Mouse (Mus musculus) urinary bladder, postnatal 36 days (tissue): ENCODE results near the gene Meis1.

Experiments
- DNase-seq, 2 experiments: peaks; one replicate each; pipeline ENCODE4 v3.0.0; 2022; ENCODE audit warnings: low spot score in 2 of 2, mixed read lengths in 1 of 2

Meis1 gene

GRCm38 (mm10) chr11:18876886-18877625 lies 141.7 kb downstream of the Meis1 start:
- peak; percentile 50 to 51 for DNase-seq

- DNase-seq: peak; percentile 28 to 42
These were observed 142.6 kb downstream of the Meis1 start for GRCm38 (mm10) chr11:18875911-18876885.

- peak in 1 of 2 experiments; percentile 17 for DNase-seq
These were observed 143.5 kb downstream of the Meis1 start for GRCm38 (mm10) chr11:18875001-18875902.

GRCm38 (mm10) chr11:18874278-18875000 lies 144.3 kb downstream of the Meis1 start:
- DNase-seq: no peak

- DNase-seq: no peak
These were observed 145.1 kb downstream of the Meis1 start for GRCm38 (mm10) chr11:18873451-18874277.

GRCm38 (mm10) chr11:18872793-18873192 lies 146.0 kb downstream of the Meis1 start:
- DNase-seq: no peak

GRCm38 (mm10) chr11:18872118-18872751 lies 146.6 kb downstream of the Meis1 start:
- DNase-seq: no peak

GRCm38 (mm10) chr11:18871170-18872081 lies 147.4 kb downstream of the Meis1 start:
- DNase-seq: peak; percentile 45 to 47

GRCm38 (mm10) chr11:18870121-18870931 lies 148.5 kb downstream of the Meis1 start:
- no peak for DNase-seq

GRCm38 (mm10) chr11:18869429-18869969 lies 149.3 kb downstream of the Meis1 start:
- DNase-seq: no peak

- DNase-seq: no peak
These were observed 151.1 kb downstream of the Meis1 start for GRCm38 (mm10) chr11:18867665-18868064.

- no peak for DNase-seq
These were observed 152.5 kb downstream of the Meis1 start for GRCm38 (mm10) chr11:18866198-18866836.

GRCm38 (mm10) chr11:18850772-18851171 lies 168.0 kb downstream of the Meis1 start:
- DNase-seq: no peak

GRCm38 (mm10) chr11:18847650-18848049 lies 171.1 kb downstream of the Meis1 start:
- no peak for DNase-seq

GRCm38 (mm10) chr11:18846472-18846871 lies 172.3 kb downstream of the Meis1 start:
- DNase-seq: no peak

GRCm38 (mm10) chr11:18845900-18846299 lies 172.9 kb downstream of the Meis1 start:
- DNase-seq: no peak

GRCm38 (mm10) chr11:18845466-18845865 lies 173.3 kb downstream of the Meis1 start:
- no peak for DNase-seq
